Mouse (Mus musculus): ENCODE measurements around the gene Zdhhc24. TPM values are rescaled to one million over a fixed set of nuclear protein-coding genes. Genes with fewer than 3 reads are reported as not detected.

Gene Zdhhc24
- polyA plus RNA-seq, 2 experiments = 6.9 to 16.5 TPM

GRCm38 (mm10) chr19:4889791-4890190 lies 11.3 kb downstream of the Zdhhc24 start:
- no peak overlapping the region for H3K4me2 ChIP-seq (ENCODE audit: low read depth)
- no peak for TF ChIP-seq CTCF (IDR thresholded peaks at IDR 0.05; ENCODE audit: low read depth)
- TF ChIP-seq EP300 (IDR thresholded peaks at IDR 0.05; ENCODE audit: low read depth) = no peak
- no peak overlapping the region for H3K4me3 ChIP-seq (ENCODE audit: insufficient read depth in 1 of 2, low read depth in 2 of 2, low read length in 2 of 2)
- ATAC-seq (ENCODE audit: insufficient read depth) = no peak
- no peaks in the 10 kb centered on the region for H3K9me3 ChIP-seq (ENCODE audit: control insufficient read depth, low read length)
- WGBS (ENCODE audit: insufficient replicate concordance) = 74% methylated on average over 10 of the region's 10 CpGs
- H3K4me1 ChIP-seq (replicated peaks; ENCODE audit: control insufficient read depth in 2 of 2, insufficient read depth in 2 of 2, low read length in 1 of 2) = peaks cover 19 to 23% of the 10 kb centered on the region in 2 experiments
- no peak for DNase-seq (ENCODE audit: low read depth in 3 of 3, low spot score in 3 of 3)
- H3K27ac ChIP-seq = no peak overlapping the region
- no peaks in the 10 kb centered on the region for H3K27me3 ChIP-seq (ENCODE audit: control insufficient read depth, insufficient read depth, low read length)
- no peaks in the 10 kb centered on the region for H3K36me3 ChIP-seq (replicated peaks; ENCODE audit: control insufficient read depth, insufficient read depth, low read depth)
- no peak overlapping the region for H3K9ac ChIP-seq (replicated peaks)

- peak; percentile 95 for ATAC-seq (ENCODE audit: insufficient read depth)
- Histone ChIP-seq H3K36me3 (replicated peaks; ENCODE audit: control insufficient read depth, insufficient read depth, low read depth) (no peaks in the 10 kb centered on the region), H3K4me3 (ENCODE audit: insufficient read depth in 1 of 2, low read depth in 2 of 2, low read length in 2 of 2) (no peak overlapping the region), H3K9ac (replicated peaks) (peak overlapping the region; percentile 49), H3K4me2 (ENCODE audit: low read depth) (peak overlapping the region; percentile 42), H3K4me1 (replicated peaks; ENCODE audit: control insufficient read depth in 2 of 2, insufficient read depth in 2 of 2, low read length in 1 of 2) (peaks cover 19 to 23% of the 10 kb centered on the region in 2 experiments), H3K27me3 (ENCODE audit: control insufficient read depth, insufficient read depth, low read length) (no peaks in the 10 kb centered on the region), H3K27ac (peak overlapping the region; percentile 40), H3K9me3 (ENCODE audit: control insufficient read depth, low read length) (no peaks in the 10 kb centered on the region)
- DNase-seq (ENCODE audit: low read depth in 3 of 3, low spot score in 3 of 3) = peak; percentile 68 to 75 (median 75)
- 13% methylated on average over 3 of the region's 3 CpGs for WGBS (ENCODE audit: insufficient replicate concordance)
- TF ChIP-seq EP300 (IDR thresholded peaks at IDR 0.05; ENCODE audit: low read depth) (peak; percentile 76), CTCF (IDR thresholded peaks at IDR 0.05; ENCODE audit: low read depth) (no peak)
These were observed 13.3 kb downstream of the Zdhhc24 start for GRCm38 (mm10) chr19:4891798-4892197.

GRCm38 (mm10) chr19:4896780-4897520 lies 18.5 kb downstream of the Zdhhc24 start:
- no peaks in the 10 kb centered on the region for H3K27me3 ChIP-seq (ENCODE audit: control insufficient read depth, insufficient read depth, low read length)
- no peaks in the 10 kb centered on the region for H3K36me3 ChIP-seq (replicated peaks; ENCODE audit: control insufficient read depth, insufficient read depth, low read depth)
- DNase-seq (ENCODE audit: low read depth in 3 of 3, low spot score in 3 of 3) (no peak), ATAC-seq (ENCODE audit: insufficient read depth) (no peak)
- 61% methylated on average over 21 of the region's 21 CpGs for WGBS (ENCODE audit: insufficient replicate concordance)
- H3K9me3 ChIP-seq (ENCODE audit: control insufficient read depth, low read length) = no peaks in the 10 kb centered on the region
- no peak overlapping the region for H3K4me3 ChIP-seq (ENCODE audit: insufficient read depth in 1 of 2, low read depth in 2 of 2, low read length in 2 of 2)
- H3K4me1 ChIP-seq (replicated peaks; ENCODE audit: control insufficient read depth in 2 of 2, insufficient read depth in 2 of 2, low read length in 1 of 2) = peaks cover 7 to 10% of the 10 kb centered on the region in 2 experiments
- no peak overlapping the region for H3K9ac ChIP-seq (replicated peaks)
- TF ChIP-seq EP300 (IDR thresholded peaks at IDR 0.05; ENCODE audit: low read depth) = no peak
- TF ChIP-seq CTCF (IDR thresholded peaks at IDR 0.05; ENCODE audit: low read depth) = no peak
- H3K4me2 ChIP-seq (ENCODE audit: low read depth) = no peak overlapping the region
- no peak overlapping the region for H3K27ac ChIP-seq

GRCm38 (mm10) chr19:4898972-4899371 lies 20.5 kb downstream of the Zdhhc24 start:
- Histone ChIP-seq H3K36me3 (replicated peaks; ENCODE audit: control insufficient read depth, insufficient read depth, low read depth) (no peaks in the 10 kb centered on the region), H3K4me1 (replicated peaks; ENCODE audit: control insufficient read depth in 2 of 2, insufficient read depth in 2 of 2, low read length in 1 of 2) (no peaks in the 10 kb centered on the region; a peak in 1 of 4 replicates), H3K27ac (no peak overlapping the region), H3K9ac (replicated peaks) (no peak overlapping the region), H3K9me3 (ENCODE audit: control insufficient read depth, low read length) (no peaks in the 10 kb centered on the region), H3K4me2 (ENCODE audit: low read depth) (no peak overlapping the region), H3K27me3 (ENCODE audit: control insufficient read depth, insufficient read depth, low read length) (no peaks in the 10 kb centered on the region), H3K4me3 (ENCODE audit: insufficient read depth in 1 of 2, low read depth in 2 of 2, low read length in 2 of 2) (no peak overlapping the region)
- DNase-seq (ENCODE audit: low read depth in 3 of 3, low spot score in 3 of 3) = no peak
- TF ChIP-seq CTCF (IDR thresholded peaks at IDR 0.05; ENCODE audit: low read depth) = no peak
- TF ChIP-seq EP300 (IDR thresholded peaks at IDR 0.05; ENCODE audit: low read depth) = no peak
- ATAC-seq (ENCODE audit: insufficient read depth) = no peak
- 64% methylated on average over 9 of the region's 9 CpGs for WGBS (ENCODE audit: insufficient replicate concordance)

GRCm38 (mm10) chr19:4899888-4900287 lies 21.4 kb downstream of the Zdhhc24 start:
- no peak overlapping the region for H3K27ac ChIP-seq
- no peaks in the 10 kb centered on the region for H3K27me3 ChIP-seq (ENCODE audit: control insufficient read depth, insufficient read depth, low read length)
- no peaks in the 10 kb centered on the region for H3K4me1 ChIP-seq (replicated peaks; ENCODE audit: control insufficient read depth in 2 of 2, insufficient read depth in 2 of 2, low read length in 1 of 2)
- H3K36me3 ChIP-seq (replicated peaks; ENCODE audit: control insufficient read depth, insufficient read depth, low read depth) = no peaks in the 10 kb centered on the region
- no peak for TF ChIP-seq EP300 (IDR thresholded peaks at IDR 0.05; ENCODE audit: low read depth)
- no peak for TF ChIP-seq CTCF (IDR thresholded peaks at IDR 0.05; ENCODE audit: low read depth)
- H3K4me3 ChIP-seq (ENCODE audit: insufficient read depth in 1 of 2, low read depth in 2 of 2, low read length in 2 of 2) = no peak overlapping the region
- no peak overlapping the region for H3K9ac ChIP-seq (replicated peaks)
- no peak overlapping the region for H3K4me2 ChIP-seq (ENCODE audit: low read depth)
- H3K9me3 ChIP-seq (ENCODE audit: control insufficient read depth, low read length) = no peaks in the 10 kb centered on the region
- ATAC-seq (ENCODE audit: insufficient read depth) (no peak), DNase-seq (ENCODE audit: low read depth in 3 of 3, low spot score in 3 of 3) (no peak)
- 40% methylated on average over 3 of the region's 3 CpGs for WGBS (ENCODE audit: insufficient replicate concordance)

All from liver, embryonic 14.5 days (tissue).